Mouse (Mus musculus) megakaryocyte, embryonic 14.5 days (primary cell): ENCODE data around the gene Anxa11. TPM values are rescaled to one million over a fixed set of nuclear protein-coding genes. Genes with fewer than 3 reads are reported as not detected.
"Not testable (repeated sequence)": the region's sequence is repeated elsewhere in the genome, so short reads cannot be mapped to it uniquely, and the experiment has no call there.

Experiments
- H3K27me3 ChIP-seq: replicated peaks from 2 replicates; pipeline ENCODE3; 2012; ENCODE audit warnings: inconsistent platforms
- H3K36me3 ChIP-seq: replicated peaks from 2 replicates; pipeline ENCODE3; 2012; ENCODE audit warnings: low read length, inconsistent platforms, mixed read lengths
- H3K4me1 ChIP-seq: 2 replicates; pipeline ENCODE4 v1.6.1; 2012; ENCODE audit warnings: inconsistent platforms
- H3K4me3 ChIP-seq: replicated peaks from 2 replicates; pipeline ENCODE3; 2012; ENCODE audit warnings: moderate library complexity, mild to moderate bottlenecking, inconsistent platforms
- H3K9me3 ChIP-seq: 2 replicates; pipeline ENCODE4 v1.6.1; 2012; ENCODE audit warnings: inconsistent platforms
- FLI1 ChIP-seq: IDR thresholded peaks from 2 replicates; pipeline ENCODE4 v1.6.1; 2012; ENCODE audit warnings: low read length, inconsistent platforms, mixed read lengths
- GATA1 ChIP-seq: IDR thresholded peaks from 3 replicates; pipeline ENCODE4 v1.6.1; 2012; ENCODE audit warnings: mixed read lengths, low read length, inconsistent platforms, borderline replicate concordance
- polyA plus RNA-seq: library from polyadenylated mRNA; stranded (reverse); fragments of >175 nt; gene quantifications from 2 replicates; pipeline ENCODE4 v1.2.3, GENCODE M21; 2012; ENCODE audit warnings: low replicate concordance; ENCODE audit not compliant: insufficient read depth

Gene Anxa11
- polyA plus RNA-seq, 1 experiment, result 67.6 TPM

- no peak overlapping the region for H3K4me3 ChIP-seq
- H3K36me3 ChIP-seq, result no peaks in the 10 kb centered on the region
- peaks cover 50% of the 10 kb centered on the region for H3K27me3 ChIP-seq
- H3K4me1 ChIP-seq, result peaks cover 8% of the 10 kb centered on the region
- no peak for TF ChIP-seq FLI1
- H3K9me3 ChIP-seq, result peaks cover 5% of the 10 kb centered on the region; the same call in 1 of the 2 replicates
Observed at GRCm38 (mm10) chr14:25806561-25806960, 35.4 kb upstream of the Anxa11 start.

GRCm38 (mm10) chr14:25811026-25811425 is 30.9 kb upstream of the Anxa11 start:
- not testable (repeated sequence) for H3K9me3 ChIP-seq, H3K36me3 ChIP-seq, H3K4me3 ChIP-seq, H3K4me1 ChIP-seq
- H3K27me3 ChIP-seq, result peaks cover 32% of the 10 kb centered on the region

GRCm38 (mm10) chr14:25814140-25814539 is 27.8 kb upstream of the Anxa11 start:
- H3K27me3 ChIP-seq, result peaks cover 45% of the 10 kb centered on the region
- H3K4me3 ChIP-seq, result no peak overlapping the region
- H3K36me3 ChIP-seq, result no peaks in the 10 kb centered on the region
- TF ChIP-seq FLI1 (no peak), GATA1 (no peak)
- H3K9me3 ChIP-seq, result peaks cover 6% of the 10 kb centered on the region
- no peaks in the 10 kb centered on the region for H3K4me1 ChIP-seq

- no peak for TF ChIP-seq FLI1
- Histone ChIP-seq H3K9me3 (peaks cover 6% of the 10 kb centered on the region), H3K36me3 (no peaks in the 10 kb centered on the region), H3K4me1 (no peaks in the 10 kb centered on the region), H3K4me3 (no peak overlapping the region), H3K27me3 (peaks cover 56% of the 10 kb centered on the region)
Observed at GRCm38 (mm10) chr14:25816416-25816815, 25.5 kb upstream of the Anxa11 start.

GRCm38 (mm10) chr14:25822584-25822983 is 19.4 kb upstream of the Anxa11 start:
- no peak for TF ChIP-seq FLI1
- TF ChIP-seq GATA1, result no peak
- Histone ChIP-seq H3K27me3 (peaks cover 57% of the 10 kb centered on the region), H3K9me3 (peaks cover 3% of the 10 kb centered on the region; the same call in 1 of the 2 replicates), H3K36me3 (no peaks in the 10 kb centered on the region), H3K4me3 (no peak overlapping the region), H3K4me1 (no peaks in the 10 kb centered on the region)

GRCm38 (mm10) chr14:25824995-25825394 is 17.0 kb upstream of the Anxa11 start:
- TF ChIP-seq GATA1, result no peak
- TF ChIP-seq FLI1, result no peak

GRCm38 (mm10) chr14:25825880-25826626 is 15.9 kb upstream of the Anxa11 start:
- Histone ChIP-seq H3K4me1 (no peaks in the 10 kb centered on the region), H3K4me3 (no peak overlapping the region), H3K27me3 (peaks cover 49% of the 10 kb centered on the region), H3K9me3 (peaks cover 3% of the 10 kb centered on the region; the same call in 1 of the 2 replicates), H3K36me3 (no peaks in the 10 kb centered on the region)
- no peak for TF ChIP-seq FLI1
- no peak for TF ChIP-seq GATA1

More at GRCm38 (mm10) chr14:25824995-25825394, 17.0 kb upstream of the Anxa11 start:
- H3K9me3 ChIP-seq, result peaks cover 3% of the 10 kb centered on the region; the same call in 1 of the 2 replicates
- no peaks in the 10 kb centered on the region for H3K4me1 ChIP-seq
- peaks cover 47% of the 10 kb centered on the region for H3K27me3 ChIP-seq
- no peaks in the 10 kb centered on the region for H3K36me3 ChIP-seq
- no peak overlapping the region for H3K4me3 ChIP-seq

GRCm38 (mm10) chr14:25826866-25827265 is 15.1 kb upstream of the Anxa11 start:
- no peak for TF ChIP-seq FLI1
- TF ChIP-seq GATA1, result no peak
- H3K9me3 ChIP-seq, result peaks cover 3% of the 10 kb centered on the region; the same call in 1 of the 2 replicates
- peaks cover under 1% of the 10 kb centered on the region; the same call in 1 of the 2 replicates for H3K4me1 ChIP-seq
- H3K4me3 ChIP-seq, result no peak overlapping the region
- H3K27me3 ChIP-seq, result peaks cover 50% of the 10 kb centered on the region
- H3K36me3 ChIP-seq, result no peaks in the 10 kb centered on the region

- Histone ChIP-seq H3K36me3 (no peaks in the 10 kb centered on the region), H3K4me1 (peaks cover 8% of the 10 kb centered on the region), H3K27me3 (peaks cover 26% of the 10 kb centered on the region), H3K4me3 (no peak overlapping the region), H3K9me3 (peaks cover 8% of the 10 kb centered on the region)
- no peak for TF ChIP-seq GATA1
- TF ChIP-seq FLI1, result no peak
Observed at GRCm38 (mm10) chr14:25831332-25831731, 10.6 kb upstream of the Anxa11 start.

- peaks cover 4% of the 10 kb centered on the region; the same call in 1 of the 2 replicates for H3K9me3 ChIP-seq
- peaks cover 22% of the 10 kb centered on the region for H3K27me3 ChIP-seq
- H3K4me1 ChIP-seq, result peaks cover 8% of the 10 kb centered on the region
- TF ChIP-seq FLI1 (no peak), GATA1 (no peak)
- H3K4me3 ChIP-seq, result peak overlapping the region; percentile 76
- no peaks in the 10 kb centered on the region for H3K36me3 ChIP-seq
Observed at GRCm38 (mm10) chr14:25832301-25832700, 9.7 kb upstream of the Anxa11 start.
